Mouse (Mus musculus): Measurements from ENCODE around the gene Rab1a. TPM values are rescaled to one million over a fixed set of nuclear protein-coding genes. Genes with fewer than 3 reads are reported as not detected.
A peak's percentile ranks its signal among the peaks of the same experiment; 100 is the strongest.

Rab1a gene
- total RNA-seq, 1 experiment from 2014 or later = 95.4 TPM

GRCm38 (mm10) chr11:20244336-20245290 is 43.4 kb downstream of the Rab1a start:
- ATAC-seq (replicated peaks; ENCODE audit: low read depth, poor library complexity, severe bottlenecking) = 0 out of 2 replicates have a peak, but pooled peaks have one; percentile 16

DNA sequence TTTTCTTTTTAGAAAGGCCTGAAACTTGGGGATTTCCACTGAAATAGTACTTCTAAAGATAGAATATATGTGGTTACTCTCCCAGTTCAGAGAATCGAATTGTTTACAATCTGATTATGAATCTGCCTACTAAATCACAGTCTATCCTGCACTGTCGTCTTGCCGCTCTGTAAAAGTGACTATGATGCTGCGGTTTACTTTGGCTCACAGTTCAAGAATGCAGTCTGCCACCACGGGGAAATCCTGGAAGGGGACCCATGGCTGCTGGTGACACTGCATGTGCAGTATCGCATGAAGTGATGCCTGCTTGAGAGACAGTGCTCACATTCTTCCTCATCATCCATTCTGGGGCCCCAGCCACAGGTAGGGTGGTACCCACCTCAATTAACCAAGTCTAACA is 44.1 kb downstream of the Rab1a start:
- ATAC-seq (replicated peaks; ENCODE audit: low read depth, poor library complexity, severe bottlenecking) = no peak

DNA sequence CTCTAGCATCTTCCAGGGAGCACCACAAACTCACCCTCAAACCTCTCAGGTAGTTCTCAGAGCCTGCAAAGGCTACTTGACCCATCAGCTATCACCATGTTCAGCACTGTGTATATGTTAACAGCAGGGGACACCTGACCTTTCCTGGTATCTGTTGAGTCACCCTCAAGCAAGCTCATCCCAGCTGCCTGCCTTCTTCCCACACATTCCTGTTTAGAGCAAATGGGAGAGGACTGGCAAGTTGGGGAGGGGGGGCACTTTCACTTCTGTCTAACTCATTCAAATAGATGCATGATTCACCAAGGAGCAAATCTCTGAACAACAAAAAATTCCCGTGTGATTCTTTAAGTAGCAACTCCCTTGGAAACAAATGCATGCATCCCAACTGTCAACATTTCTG is 45.4 kb downstream of the Rab1a start:
- no peak for ATAC-seq (replicated peaks; ENCODE audit: low read depth, poor library complexity, severe bottlenecking)

DNA sequence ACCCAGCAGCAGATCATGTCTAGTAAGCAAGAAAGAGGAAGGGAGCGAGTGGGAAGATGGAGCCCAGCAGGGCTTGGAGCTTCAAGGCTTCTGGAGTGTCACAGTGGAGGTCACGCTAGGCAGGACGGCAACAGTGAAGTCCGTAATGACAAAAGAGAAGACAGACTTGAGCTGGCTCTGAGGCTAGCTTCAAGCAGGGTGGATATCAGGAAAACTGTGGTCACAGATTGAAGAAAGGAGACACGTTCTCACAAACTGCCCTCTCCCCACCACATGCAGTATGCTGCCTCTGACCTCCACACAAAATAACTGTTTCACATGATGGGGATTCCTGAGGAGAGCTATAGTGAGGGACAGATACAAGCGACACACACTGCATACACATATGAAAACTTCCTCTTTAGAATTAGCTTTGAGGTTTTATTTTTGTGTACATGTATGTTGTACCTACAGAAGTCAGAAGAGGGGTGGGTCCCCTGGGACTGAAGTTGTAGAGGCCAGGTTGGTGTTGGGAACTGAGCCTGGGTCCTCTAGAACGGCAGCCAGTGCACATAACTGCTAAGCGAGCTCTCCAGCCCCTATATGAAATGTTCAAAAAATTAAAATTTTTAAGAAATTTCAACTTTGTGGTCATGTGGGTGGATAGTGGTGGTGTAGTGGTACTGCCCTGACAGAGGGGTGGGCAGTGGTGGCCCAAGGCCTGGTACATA is 46.1 kb downstream of the Rab1a start:
- no peak for ATAC-seq (replicated peaks; ENCODE audit: low read depth, poor library complexity, severe bottlenecking)

- 0 out of 2 replicates have a peak, but pooled peaks have one; percentile 8 for ATAC-seq (replicated peaks; ENCODE audit: low read depth, poor library complexity, severe bottlenecking)
These were observed 47.0 kb downstream of the Rab1a start for GRCm38 (mm10) chr11:20248277-20248676.

DNA sequence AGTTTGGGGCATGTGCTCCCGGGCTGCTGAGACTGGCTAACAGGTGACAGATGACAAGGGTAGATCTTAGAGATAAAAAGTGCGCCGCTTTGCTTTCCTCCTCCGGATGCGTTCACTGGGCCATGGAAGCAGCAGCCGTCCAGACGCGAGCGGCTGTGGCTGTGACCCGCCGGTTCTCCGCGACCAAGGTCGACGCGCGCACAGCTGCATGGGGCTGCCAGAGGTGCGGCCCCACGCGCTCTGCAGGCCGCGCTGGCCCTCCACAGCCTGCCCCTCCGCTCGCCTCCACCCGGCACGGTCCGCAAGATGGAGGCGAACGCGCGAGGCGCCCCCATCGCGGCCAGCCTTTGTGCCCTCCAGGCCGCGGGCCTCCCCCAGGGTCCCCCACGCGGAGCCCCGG is 47.6 kb downstream of the Rab1a start:
- 0 out of 2 replicates have a peak, but pooled peaks have one; percentile 3 for ATAC-seq (replicated peaks; ENCODE audit: low read depth, poor library complexity, severe bottlenecking)

GRCm38 (mm10) chr11:20249296-20250110 is 48.3 kb downstream of the Rab1a start, which contains the start of gene Cep68:
TSS of gene Cep68 (minus strand) at chr11:20249429.
- ATAC-seq (replicated peaks; ENCODE audit: low read depth, poor library complexity, severe bottlenecking) = peak; percentile 95

GRCm38 (mm10) chr11:20250476-20251178 is 49.4 kb downstream of the Rab1a start:
- ATAC-seq (replicated peaks; ENCODE audit: low read depth, poor library complexity, severe bottlenecking) = no peak

GRCm38 (mm10) chr11:20253088-20253487 is 51.9 kb downstream of the Rab1a start:
- ATAC-seq (replicated peaks; ENCODE audit: low read depth, poor library complexity, severe bottlenecking) = no peak

DNA sequence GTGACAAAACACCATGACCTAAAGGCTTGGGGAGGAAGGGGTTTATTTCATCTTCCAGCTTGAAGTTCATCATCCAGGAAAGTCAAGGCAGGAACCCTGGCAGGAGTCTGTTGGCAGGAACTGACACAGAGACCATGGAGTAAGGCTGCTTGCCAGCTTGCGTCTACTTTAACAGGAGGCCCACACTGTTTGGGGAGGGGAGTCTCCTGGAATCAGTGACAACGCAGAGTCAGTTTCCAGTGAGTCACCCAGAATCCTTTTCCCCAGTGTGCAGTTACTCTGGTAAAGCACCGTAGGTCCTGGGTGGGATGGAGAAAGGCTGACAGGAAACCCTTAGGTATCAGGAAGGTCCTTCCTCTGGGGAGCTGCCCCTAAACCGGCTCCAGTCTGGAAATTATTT is 53.6 kb downstream of the Rab1a start:
- ATAC-seq (replicated peaks; ENCODE audit: low read depth, poor library complexity, severe bottlenecking) = no peak

- peak; percentile 84 for ATAC-seq (replicated peaks; ENCODE audit: low read depth, poor library complexity, severe bottlenecking)
These were observed 61.6 kb downstream of the Rab1a start for GRCm38 (mm10) chr11:20262628-20263380.

GRCm38 (mm10) chr11:20269885-20270284 is 68.7 kb downstream of the Rab1a start:
- peak; percentile 54; the same call in 1 of the 2 replicates for ATAC-seq (replicated peaks; ENCODE audit: low read depth, poor library complexity, severe bottlenecking)

GRCm38 (mm10) chr11:20275974-20276373 is 74.7 kb downstream of the Rab1a start:
- no peak for ATAC-seq (replicated peaks; ENCODE audit: low read depth, poor library complexity, severe bottlenecking)

Other genes starting within 250 kb of the Rab1a start
- gene Actr2, start 88.5 kb upstream of the Rab1a start, total RNA-seq (2017) = 234 and 249 TPM in 2 replicates
- 33.4 and 46.1 TPM in 2 replicates for gene Cep68, start 48.0 kb downstream of the Rab1a start, total RNA-seq (2017)
- 0.73 and 1.9 TPM in 2 replicates for gene Slc1a4, start 131.3 kb downstream of the Rab1a start, total RNA-seq (2017)

Measured in common myeloid progenitor, adult 5-6 weeks (primary cell).